Mouse (Mus musculus): ENCODE results near the gene Ppm1e. TPM values are rescaled to one million over a fixed set of nuclear protein-coding genes. Genes with fewer than 3 reads are reported as not detected.

Ppm1e gene
- 4.1 and 5.4 TPM in 2 replicates for total RNA-seq (2017)

DNA sequence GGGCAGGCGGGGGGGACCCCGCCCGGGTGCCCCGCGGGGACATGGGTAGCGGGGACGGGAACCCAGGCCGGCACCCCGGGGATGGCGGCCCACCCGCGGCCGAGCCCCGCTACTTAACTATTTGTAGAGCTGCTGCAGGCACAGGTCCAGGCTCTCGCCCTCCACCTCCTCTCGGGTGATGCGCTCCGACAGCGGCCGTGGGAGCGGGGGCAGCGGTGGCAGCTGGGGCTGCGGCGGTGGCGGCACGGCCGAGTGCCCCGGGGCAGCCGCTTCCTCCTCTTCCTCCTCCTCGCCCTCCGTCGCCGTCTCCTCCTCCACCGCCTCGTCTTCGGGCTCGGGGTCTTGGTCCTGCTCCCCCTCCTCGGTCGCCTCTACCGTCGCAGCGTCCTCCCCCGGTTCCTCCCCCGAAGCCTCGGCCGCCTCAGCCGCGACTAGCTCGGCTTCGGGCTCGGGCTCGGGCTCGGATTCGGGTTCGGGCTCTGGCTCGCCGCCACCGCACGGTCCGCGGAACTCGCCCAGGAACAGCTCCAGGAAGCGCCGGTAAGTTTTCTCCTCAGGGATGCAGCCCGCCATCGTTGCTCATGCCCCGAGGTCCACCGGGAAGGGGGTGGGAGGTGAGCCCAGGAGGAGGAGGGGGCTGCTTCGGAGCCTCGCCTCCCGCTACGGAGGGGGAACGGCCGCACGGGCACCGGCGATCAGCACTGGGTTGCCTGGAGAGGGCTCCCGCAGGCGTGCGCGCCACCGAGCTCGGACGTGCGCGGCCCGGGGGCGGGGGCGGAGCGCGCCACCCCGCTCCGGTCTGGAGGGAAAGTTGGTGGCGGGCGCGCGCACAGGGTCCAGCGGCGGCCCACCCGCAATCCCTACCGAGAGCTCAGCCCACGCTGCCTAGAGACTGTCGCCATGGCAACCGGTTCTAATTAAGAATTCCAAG lies at the start of gene Ppm1e:
TSS of gene Ppm1e (minus strand) at position 693 of the 931 bp plus-strand sequence.
- ATAC-seq (ENCODE audit: extremely low read depth, insufficient number of reproducible peaks, low FRiP score, poor library complexity, severe bottlenecking): peak; percentile 47

DNA sequence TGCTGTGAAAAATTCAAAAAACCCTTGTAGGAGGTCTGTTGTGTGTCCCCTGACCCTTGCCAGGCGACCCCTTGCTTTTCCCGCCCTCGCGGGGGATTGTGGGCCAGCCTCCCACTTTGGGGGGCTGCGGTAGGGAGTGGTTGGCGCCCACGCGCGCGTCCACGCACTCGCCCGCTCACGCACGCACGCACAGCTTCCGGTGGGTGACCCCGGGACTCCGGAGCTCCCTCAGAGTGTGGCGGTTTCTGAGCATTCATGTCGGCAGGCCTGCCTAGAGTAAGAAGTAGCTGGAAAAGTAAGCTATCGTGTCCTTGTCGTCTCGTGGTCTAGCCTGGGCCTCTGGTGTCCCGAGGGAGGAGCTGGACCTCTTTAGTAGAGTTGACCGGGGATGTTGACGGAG lies 46.1 kb upstream of the Ppm1e start, which contains the start of the genes Rad51c and Tex14:
TSS of gene Rad51c (minus strand) at position 79 of the 400 bp plus-strand sequence.
TSS of gene Tex14 (plus strand) at position 190 of the 400 bp plus-strand sequence.
- ATAC-seq (ENCODE audit: extremely low read depth, insufficient number of reproducible peaks, low FRiP score, poor library complexity, severe bottlenecking): no peak

DNA sequence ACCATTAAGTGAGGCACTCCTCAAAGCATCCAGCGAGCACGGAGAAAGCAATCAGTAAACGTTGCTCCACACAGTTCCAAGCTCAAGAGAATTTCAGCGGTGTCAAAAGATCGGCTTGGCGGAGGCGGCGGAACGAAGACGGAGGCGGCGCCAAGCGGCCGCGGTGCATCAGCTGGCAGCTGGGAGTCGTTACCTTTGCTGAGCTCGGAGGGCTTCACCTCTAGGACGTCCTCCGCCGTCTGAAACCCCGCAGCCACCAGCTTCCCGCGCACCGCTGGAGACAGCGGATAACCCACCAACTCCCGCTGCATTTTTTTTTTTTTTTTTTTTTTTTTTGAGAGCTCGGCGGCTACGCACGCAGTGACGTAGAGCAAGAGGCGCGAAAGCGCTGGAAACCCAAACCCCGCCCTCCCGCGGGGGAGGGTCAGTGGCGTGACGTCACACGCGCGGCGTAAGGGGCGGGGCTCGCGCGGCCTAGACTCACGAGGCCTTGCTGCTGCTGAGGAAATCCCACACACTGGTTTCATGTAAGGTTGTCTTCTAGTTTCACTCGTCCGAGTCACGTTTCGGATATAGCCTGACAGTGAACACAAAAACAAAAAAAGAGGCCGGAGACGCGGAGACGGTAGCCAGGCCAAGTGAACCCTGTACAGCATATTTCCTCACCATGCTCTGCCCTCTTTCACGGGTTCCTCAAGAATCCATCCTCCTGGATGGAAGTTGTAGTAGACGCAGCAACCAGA lies 45.5 kb upstream of the Ppm1e start:
- ATAC-seq (ENCODE audit: extremely low read depth, insufficient number of reproducible peaks, low FRiP score, poor library complexity, severe bottlenecking): peak; percentile 95

DNA sequence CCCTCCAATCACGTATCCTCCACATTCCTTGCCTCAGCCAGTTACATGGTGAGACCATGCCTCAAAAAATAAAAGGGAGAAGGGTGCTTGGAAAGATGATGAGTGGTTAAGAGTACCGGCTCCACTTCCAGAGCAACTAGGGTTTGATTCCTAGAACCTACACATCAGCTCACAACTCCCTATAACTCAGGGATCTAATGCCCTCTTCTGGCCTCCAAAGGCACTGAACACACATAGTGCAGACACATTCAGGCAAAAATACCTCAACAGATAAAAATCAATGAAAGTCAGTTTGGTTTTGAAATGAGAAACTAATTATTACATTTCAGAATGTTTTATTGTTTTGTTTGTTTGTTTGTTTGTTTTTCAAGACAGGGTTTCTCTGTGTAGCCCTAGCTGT lies 39.6 kb upstream of the Ppm1e start:
- ATAC-seq (ENCODE audit: extremely low read depth, insufficient number of reproducible peaks, low FRiP score, poor library complexity, severe bottlenecking): no peak

DNA sequence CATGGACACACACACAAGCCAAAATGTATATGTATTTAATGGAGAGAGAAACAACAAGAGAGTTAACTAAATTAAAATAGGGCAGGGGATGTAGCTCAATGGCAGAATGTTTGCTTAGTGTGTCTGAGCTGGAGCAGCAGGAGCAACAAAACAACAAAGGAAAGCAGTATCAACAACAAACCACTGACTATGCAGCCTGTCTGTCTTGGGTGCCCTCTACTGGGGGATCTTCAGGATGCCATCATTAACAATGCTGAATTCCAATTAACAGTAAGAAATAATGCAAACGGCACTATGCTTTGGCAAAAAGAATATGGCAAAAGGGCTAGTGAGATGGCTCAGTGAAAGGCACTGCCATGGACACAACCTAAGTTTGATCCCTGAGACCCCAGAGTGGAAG lies 35.0 kb upstream of the Ppm1e start:
- ATAC-seq (ENCODE audit: extremely low read depth, insufficient number of reproducible peaks, low FRiP score, poor library complexity, severe bottlenecking): no peak

DNA sequence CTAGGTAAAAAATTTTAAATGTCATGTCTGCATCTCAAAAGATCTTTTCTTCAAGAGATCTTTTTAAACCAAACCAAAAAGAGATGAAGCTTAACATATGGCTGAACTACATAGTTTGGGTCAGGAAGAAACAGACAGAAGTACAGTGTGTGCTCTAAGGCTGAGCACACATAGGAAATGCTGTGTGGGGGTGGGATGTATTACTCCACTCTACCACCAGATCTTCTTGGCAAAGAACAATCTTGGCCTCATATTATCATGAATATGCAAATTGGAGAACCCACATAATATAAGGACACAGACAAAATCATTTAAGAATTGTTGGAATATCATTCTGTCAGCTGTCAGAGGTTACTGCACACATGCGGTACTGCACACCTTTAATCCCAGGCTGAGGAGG lies 26.9 kb upstream of the Ppm1e start:
- no peak for ATAC-seq (ENCODE audit: extremely low read depth, insufficient number of reproducible peaks, low FRiP score, poor library complexity, severe bottlenecking)

DNA sequence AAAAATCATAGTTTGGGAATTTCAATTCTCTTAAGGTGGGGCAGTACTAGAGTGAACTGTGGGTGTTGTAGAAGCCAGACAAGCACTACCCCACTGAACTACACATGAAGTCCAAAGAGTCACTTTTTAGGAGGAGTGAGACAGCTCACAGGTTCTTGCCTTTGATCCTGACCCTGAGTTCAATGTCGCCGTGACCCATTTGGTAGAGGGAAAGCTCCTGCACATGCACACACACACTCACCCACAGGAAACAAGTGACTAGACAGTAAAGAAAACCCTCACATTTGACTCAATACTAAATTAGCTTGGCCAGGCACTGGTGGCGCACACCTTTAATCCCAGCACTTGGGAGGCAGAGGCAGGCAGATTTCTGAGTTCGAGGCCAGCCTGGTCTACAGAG lies 25.7 kb upstream of the Ppm1e start:
- no peak for ATAC-seq (ENCODE audit: extremely low read depth, insufficient number of reproducible peaks, low FRiP score, poor library complexity, severe bottlenecking)

DNA sequence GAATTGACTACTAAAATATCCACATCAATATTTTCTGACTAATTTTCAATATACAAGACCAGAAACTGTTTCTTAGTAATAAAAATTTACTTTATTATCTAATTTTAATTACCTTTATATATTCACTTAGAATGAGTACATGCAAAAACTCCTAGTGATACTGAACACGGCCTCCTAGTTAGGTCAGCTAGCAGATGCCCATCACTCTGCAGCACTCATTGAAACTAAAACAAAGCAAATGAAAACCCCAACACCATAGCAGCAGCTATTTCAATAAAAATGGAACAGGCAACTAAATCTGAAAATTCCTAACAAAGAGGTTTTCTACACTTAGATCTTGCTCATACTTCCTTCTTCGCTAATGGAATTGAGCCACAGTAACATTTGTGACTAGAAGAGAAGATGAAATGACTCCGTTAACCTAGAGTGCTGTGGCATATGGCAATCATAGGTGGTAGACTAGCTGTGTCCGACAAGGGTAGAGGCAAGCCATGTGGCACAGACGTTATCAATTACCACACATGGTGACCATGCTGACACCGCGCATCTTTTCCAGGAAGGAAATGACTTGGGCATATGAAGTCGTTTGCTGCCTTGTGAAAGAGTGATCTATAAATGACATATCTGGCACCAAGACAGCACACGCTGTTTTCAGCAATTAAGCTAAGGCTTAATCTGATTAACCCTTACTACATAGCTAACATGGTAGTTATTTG lies 9.2 kb upstream of the Ppm1e start:
- no peak for ATAC-seq (ENCODE audit: extremely low read depth, insufficient number of reproducible peaks, low FRiP score, poor library complexity, severe bottlenecking)

DNA sequence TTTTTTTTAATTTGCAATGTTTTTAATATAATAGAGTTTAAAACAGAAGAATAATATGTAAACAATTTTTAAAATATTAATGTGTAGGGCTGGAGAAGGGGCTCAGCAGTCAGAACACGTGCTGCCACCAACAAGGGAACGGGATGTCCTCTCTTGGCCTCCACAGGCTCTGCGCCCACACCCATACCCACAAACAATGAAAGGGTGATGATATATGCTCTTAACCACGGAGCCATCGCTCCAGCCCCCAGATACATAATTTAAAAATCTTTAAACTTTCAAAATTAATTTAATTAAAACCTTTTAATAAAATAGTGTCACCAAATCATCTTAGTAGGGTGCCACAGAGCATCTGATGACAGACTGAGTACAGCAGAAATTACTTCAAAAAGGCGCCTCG lies 8.2 kb upstream of the Ppm1e start:
- ATAC-seq (ENCODE audit: extremely low read depth, insufficient number of reproducible peaks, low FRiP score, poor library complexity, severe bottlenecking): no peak

DNA sequence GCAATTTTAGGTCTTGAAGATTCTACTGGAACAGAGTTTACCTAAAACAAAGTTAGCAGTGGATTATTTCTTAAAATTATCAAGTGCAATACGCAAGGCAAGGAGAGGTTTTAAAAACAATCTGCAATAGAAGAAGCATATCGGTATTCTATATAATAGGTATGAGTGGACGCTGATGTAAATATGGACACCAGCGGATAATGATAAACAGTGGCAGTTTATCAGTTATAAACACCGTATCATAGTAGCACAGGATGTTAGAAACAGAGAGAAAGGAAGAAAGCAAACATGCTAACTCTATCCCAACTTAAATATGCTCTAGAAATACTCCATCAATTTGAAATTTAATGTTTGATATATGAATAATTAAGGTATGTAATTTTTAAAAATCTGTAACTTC lies 6.3 kb upstream of the Ppm1e start:
- ATAC-seq (ENCODE audit: extremely low read depth, insufficient number of reproducible peaks, low FRiP score, poor library complexity, severe bottlenecking): no peak

DNA sequence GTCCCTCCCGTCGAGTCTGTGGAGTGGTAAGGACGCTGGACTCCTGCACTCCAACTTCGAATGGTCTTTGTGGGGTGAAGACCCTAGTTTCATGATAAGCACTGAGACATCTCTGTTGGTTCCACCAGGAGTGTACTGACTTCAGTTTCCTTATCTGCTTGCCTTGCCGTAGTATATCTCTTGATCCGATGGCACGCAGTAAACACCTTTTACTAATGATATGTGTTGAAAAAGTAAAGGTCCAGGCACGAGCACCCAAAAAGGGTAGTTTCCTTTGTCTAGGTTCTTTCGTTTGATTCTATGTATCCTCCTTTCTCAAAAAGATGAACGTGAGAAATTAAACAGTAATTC lies 414 bp upstream of the Ppm1e start:
- ATAC-seq (ENCODE audit: extremely low read depth, insufficient number of reproducible peaks, low FRiP score, poor library complexity, severe bottlenecking): 0 out of 2 replicates have a peak, but pooled peaks have one; percentile 4

DNA sequence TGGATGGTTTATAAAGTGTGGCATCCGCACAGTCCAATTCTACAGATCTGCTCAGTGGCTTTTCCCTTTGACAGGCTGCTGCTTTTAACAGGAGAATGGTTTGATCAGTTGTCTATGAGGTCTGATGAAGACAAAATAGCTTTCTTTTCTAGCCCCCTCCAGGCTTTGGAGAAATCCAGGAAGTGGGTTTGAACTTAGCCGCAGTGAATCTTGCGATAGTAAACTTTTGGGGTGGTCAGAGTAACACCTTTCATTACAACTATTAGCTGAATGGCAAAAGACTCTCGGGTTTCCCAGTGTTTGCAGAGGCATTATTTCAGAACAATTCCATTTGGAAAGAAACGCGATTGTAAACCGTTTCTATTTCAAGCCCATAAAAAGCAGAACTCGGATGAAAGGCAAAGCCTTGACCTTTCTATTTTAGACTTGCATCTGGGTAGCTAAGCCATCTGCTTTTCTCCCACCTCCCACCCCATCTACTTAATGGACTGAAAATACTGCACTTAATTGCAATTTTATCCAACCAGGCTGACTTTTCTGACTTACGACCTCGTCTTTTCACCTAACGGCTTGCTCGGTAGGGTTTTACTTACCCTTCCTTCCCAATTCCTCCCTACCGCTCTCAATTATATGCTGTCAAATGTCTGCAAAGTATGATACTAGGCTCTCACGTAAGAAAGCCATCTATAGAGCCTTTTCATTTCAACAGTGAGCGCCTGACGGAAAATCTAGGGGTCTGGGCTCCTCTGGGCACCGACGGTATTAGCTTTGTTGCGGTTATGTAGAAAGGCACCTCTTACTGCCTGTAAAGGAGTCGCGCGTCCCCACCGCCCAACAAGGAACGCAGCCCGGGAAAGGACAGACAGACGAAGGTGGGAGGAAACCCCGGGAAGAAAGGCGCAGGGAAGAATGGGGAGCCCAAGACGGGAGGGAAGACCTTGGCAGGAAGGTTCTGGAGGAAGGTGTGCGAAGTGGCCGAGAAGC lies 1.2 kb downstream of the Ppm1e start:
- no peak for ATAC-seq (ENCODE audit: extremely low read depth, insufficient number of reproducible peaks, low FRiP score, poor library complexity, severe bottlenecking)

DNA sequence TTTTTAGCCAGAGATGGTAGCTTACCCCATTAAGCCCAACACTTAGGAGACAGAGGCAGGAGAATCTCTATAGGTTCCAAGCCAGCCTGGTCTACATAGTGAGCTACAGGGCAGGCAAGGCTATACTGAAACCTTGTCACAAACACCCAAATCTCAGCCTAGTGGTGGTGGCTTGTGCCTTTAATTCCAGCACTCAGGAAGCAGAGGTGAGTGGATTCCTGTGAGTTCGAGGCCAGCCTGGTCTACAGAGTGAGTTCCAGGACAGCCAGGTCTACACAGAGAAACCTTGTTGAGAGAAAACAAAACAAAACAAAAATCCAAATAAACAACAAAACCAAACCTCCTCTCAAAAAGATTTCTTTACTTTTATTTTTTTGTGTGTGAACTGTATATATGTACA lies 4.0 kb downstream of the Ppm1e start:
- no peak for ATAC-seq (ENCODE audit: extremely low read depth, insufficient number of reproducible peaks, low FRiP score, poor library complexity, severe bottlenecking)

DNA sequence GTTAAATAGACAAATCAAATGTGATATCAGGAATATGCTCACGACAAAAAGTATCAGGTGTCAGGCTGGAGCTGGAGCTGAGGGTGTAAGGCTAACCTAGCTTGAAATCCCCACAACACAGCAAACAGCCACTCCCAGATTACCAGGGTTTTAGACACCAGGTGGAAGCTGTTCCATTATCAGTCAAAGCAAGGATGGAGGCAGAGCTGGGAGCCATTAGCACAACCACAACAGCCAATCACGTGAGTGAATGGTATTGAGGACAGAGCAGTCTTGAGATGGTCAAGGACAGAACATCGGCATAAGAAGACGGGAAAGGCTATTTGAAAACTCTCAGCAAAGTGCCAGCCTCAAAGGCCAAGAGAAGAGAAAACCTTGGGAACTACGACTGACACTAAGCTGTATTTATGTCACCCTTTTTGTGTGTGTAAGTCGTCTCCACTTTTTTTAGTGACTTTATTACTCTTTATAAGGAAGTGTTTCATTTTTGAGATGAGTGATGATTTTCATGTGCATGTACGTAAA lies 5.1 kb downstream of the Ppm1e start:
- no peak for ATAC-seq (ENCODE audit: extremely low read depth, insufficient number of reproducible peaks, low FRiP score, poor library complexity, severe bottlenecking)

DNA sequence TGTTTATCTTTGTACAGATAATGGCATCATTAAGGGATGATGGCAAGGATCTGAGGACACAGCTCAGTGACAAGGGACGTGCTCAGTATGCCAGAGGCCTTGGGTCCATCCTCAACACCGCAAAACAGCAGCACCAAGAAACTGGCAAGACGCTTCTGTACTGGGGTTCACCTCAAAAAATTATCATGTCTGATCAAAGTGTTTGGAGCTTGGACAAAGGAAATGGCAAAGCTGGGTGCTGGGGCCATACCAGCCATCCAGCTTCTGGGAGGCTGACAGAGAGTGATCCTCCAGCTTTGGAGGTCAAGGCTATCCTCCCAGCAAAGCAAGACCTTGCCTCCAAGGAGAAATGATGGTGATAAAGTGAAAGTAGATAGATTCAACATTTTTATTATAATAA lies 32.4 kb downstream of the Ppm1e start:
- no peak for ATAC-seq (ENCODE audit: extremely low read depth, insufficient number of reproducible peaks, low FRiP score, poor library complexity, severe bottlenecking)

DNA sequence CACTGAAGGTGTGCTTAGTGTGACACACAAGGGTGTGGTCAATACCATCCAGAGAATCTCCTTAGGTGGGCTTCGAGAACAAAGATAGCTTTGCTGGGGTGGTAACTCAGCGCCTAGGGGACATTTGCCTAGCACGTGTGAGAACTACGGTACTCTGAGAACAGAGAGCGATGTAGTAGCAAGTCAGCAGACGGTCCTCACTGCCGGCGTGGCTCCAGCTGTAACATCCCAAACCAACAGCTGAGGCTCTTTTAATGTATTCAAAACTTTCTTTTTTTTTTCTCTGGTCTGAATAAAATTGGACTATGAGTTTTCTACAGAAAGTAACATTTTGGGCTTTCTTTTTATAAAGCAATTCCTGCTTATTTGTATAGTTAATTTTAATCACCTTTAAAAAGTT lies 36.3 kb downstream of the Ppm1e start:
- ATAC-seq (ENCODE audit: extremely low read depth, insufficient number of reproducible peaks, low FRiP score, poor library complexity, severe bottlenecking): no peak

DNA sequence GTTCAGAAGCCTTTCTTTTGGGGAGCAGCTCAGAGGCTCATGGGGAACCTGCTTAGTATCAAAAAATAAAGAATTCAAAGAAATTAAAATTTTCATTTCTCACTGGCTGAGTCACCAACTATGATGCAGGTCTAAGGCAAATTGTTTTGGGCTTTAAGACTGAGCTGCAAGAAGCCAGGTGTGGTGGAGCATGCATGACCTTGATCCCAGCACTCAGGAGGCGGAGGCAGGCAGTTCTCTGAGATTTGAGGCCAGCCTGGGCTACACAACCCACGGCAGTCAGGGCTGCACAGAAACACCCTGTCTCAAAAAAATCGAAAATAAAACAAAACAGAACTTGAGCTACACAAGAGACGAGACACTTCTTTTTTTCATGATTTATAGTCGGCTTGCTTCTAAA lies 38.8 kb downstream of the Ppm1e start:
- ATAC-seq (ENCODE audit: extremely low read depth, insufficient number of reproducible peaks, low FRiP score, poor library complexity, severe bottlenecking): no peak
